Mouse (Mus musculus): ENCODE measurements around the gene Kctd3. TPM values are rescaled to one million over a fixed set of nuclear protein-coding genes. Genes with fewer than 3 reads are reported as not detected.
"Not testable (repeated sequence)": the region's sequence is repeated elsewhere in the genome, so short reads cannot be mapped to it uniquely, and the experiment has no call there.

Kctd3 gene
- polyA plus RNA-seq, 1 experiment from 2014 or later = 37.6 TPM

GRCm38 (mm10) chr1:189039348-189039747 lies 31.7 kb upstream of the Kctd3 start:
- no peak for ATAC-seq
- H3K4me3 ChIP-seq (replicated peaks) = no peak overlapping the region
- H3K36me3 ChIP-seq = no peaks in the 10 kb centered on the region
- H3K27me3 ChIP-seq = no peaks in the 10 kb centered on the region
- H3K9ac ChIP-seq (replicated peaks) = no peak overlapping the region
- 93% methylated on average over 5 of the region's 5 CpGs for WGBS
- H3K4me1 ChIP-seq (replicated peaks) = no peaks in the 10 kb centered on the region
- H3K9me3 ChIP-seq = no peaks in the 10 kb centered on the region
- no peak overlapping the region for H3K4me2 ChIP-seq (replicated peaks)
- H3K27ac ChIP-seq = no peak overlapping the region

DNA sequence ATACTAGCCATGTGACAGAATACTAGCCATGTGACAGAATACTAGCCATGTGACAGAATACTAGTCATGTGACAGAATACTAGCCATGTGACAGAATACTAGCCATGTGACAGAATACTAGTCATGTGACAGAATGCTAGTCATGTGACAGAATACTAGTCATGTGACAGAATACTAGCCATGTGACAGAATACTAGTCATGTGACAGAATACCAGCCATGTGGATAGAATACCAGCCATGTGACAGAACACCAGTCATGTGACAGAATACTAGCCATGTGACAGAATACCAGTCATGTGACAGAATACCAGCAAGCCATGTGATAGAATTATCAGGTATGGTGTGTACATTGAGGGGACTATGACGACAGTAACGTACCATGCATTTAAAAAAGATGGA lies 25.2 kb upstream of the Kctd3 start:
- 87% methylated on average over 2 of the region's 2 CpGs for WGBS
- H3K4me1 ChIP-seq (replicated peaks); H3K4me3 ChIP-seq (replicated peaks); ATAC-seq; H3K9ac ChIP-seq (replicated peaks); H3K27ac ChIP-seq; H3K4me2 ChIP-seq (replicated peaks); H3K9me3 ChIP-seq; H3K27me3 ChIP-seq; H3K36me3 ChIP-seq: not testable (repeated sequence)

GRCm38 (mm10) chr1:189030975-189031374 lies 23.3 kb upstream of the Kctd3 start:
- no peak overlapping the region for H3K27ac ChIP-seq
- H3K4me1 ChIP-seq (replicated peaks) = no peaks in the 10 kb centered on the region
- H3K9ac ChIP-seq (replicated peaks) = no peak overlapping the region
- no peak overlapping the region for H3K4me2 ChIP-seq (replicated peaks)
- no peak overlapping the region for H3K4me3 ChIP-seq (replicated peaks)
- 84% methylated on average over 7 of the region's 7 CpGs for WGBS
- H3K27me3 ChIP-seq = no peaks in the 10 kb centered on the region
- H3K9me3 ChIP-seq = no peaks in the 10 kb centered on the region
- no peak for ATAC-seq
- H3K36me3 ChIP-seq = no peaks in the 10 kb centered on the region

- H3K36me3 ChIP-seq = no peaks in the 10 kb centered on the region
- no peak overlapping the region for H3K4me3 ChIP-seq (replicated peaks)
- H3K27me3 ChIP-seq = no peaks in the 10 kb centered on the region
- H3K9me3 ChIP-seq = no peaks in the 10 kb centered on the region
- no peak overlapping the region for H3K4me2 ChIP-seq (replicated peaks)
- no peak overlapping the region for H3K27ac ChIP-seq
- 66% methylated on average over 1 of the region's 1 CpGs for WGBS
- H3K4me1 ChIP-seq (replicated peaks) = no peaks in the 10 kb centered on the region
- no peak overlapping the region for H3K9ac ChIP-seq (replicated peaks)
- ATAC-seq = no peak
Measured at GRCm38 (mm10) chr1:189028267-189028666, 20.6 kb upstream of the Kctd3 start.

GRCm38 (mm10) chr1:189026885-189027284 lies 19.2 kb upstream of the Kctd3 start:
- H3K27ac ChIP-seq = no peak overlapping the region
- 67% methylated on average over 8 of the region's 8 CpGs for WGBS
- H3K9ac ChIP-seq (replicated peaks) = no peak overlapping the region
- H3K27me3 ChIP-seq = no peaks in the 10 kb centered on the region
- no peaks in the 10 kb centered on the region for H3K4me1 ChIP-seq (replicated peaks)
- no peaks in the 10 kb centered on the region for H3K9me3 ChIP-seq
- H3K4me2 ChIP-seq (replicated peaks) = no peak overlapping the region
- no peak overlapping the region for H3K4me3 ChIP-seq (replicated peaks)
- ATAC-seq = 0 out of 2 replicates have a peak, but pooled peaks have one; percentile 55
- no peaks in the 10 kb centered on the region for H3K36me3 ChIP-seq

- no peak overlapping the region for H3K4me2 ChIP-seq (replicated peaks)
- H3K4me1 ChIP-seq (replicated peaks) = no peaks in the 10 kb centered on the region
- H3K27ac ChIP-seq = no peak overlapping the region
- ATAC-seq = no peak
- H3K27me3 ChIP-seq = no peaks in the 10 kb centered on the region
- H3K9ac ChIP-seq (replicated peaks) = no peak overlapping the region
- no peaks in the 10 kb centered on the region for H3K9me3 ChIP-seq
- 89% methylated on average over 1 of the region's 1 CpGs for WGBS
- no peak overlapping the region for H3K4me3 ChIP-seq (replicated peaks)
- H3K36me3 ChIP-seq = no peaks in the 10 kb centered on the region
Measured at GRCm38 (mm10) chr1:189023701-189024080, 16.1 kb upstream of the Kctd3 start.

GRCm38 (mm10) chr1:189022925-189023700 lies 15.5 kb upstream of the Kctd3 start:
- H3K4me2 ChIP-seq (replicated peaks) = no peak overlapping the region
- no peak overlapping the region for H3K9ac ChIP-seq (replicated peaks)
- H3K4me3 ChIP-seq (replicated peaks) = no peak overlapping the region
- no peaks in the 10 kb centered on the region for H3K36me3 ChIP-seq
- ATAC-seq = 0 out of 2 replicates have a peak, but pooled peaks have one; percentile 60
- H3K9me3 ChIP-seq = no peaks in the 10 kb centered on the region
- 54% methylated on average over 7 of the region's 7 CpGs for WGBS
- no peaks in the 10 kb centered on the region for H3K27me3 ChIP-seq
- H3K4me1 ChIP-seq (replicated peaks) = no peaks in the 10 kb centered on the region
- H3K27ac ChIP-seq = no peak overlapping the region

- ATAC-seq = no peak
- no peaks in the 10 kb centered on the region for H3K9me3 ChIP-seq
- peaks cover 13% of the 10 kb centered on the region; the same call in 1 of the 2 replicates for H3K4me1 ChIP-seq (replicated peaks)
- no peak overlapping the region for H3K27ac ChIP-seq
- H3K27me3 ChIP-seq = peaks cover 18% of the 10 kb centered on the region; the same call in 1 of the 2 replicates
- no peak overlapping the region for H3K9ac ChIP-seq (replicated peaks)
- H3K4me3 ChIP-seq (replicated peaks) = no peak overlapping the region
- no peaks in the 10 kb centered on the region for H3K36me3 ChIP-seq
- no peak overlapping the region for H3K4me2 ChIP-seq (replicated peaks)
- WGBS = 65% methylated on average over 2 of the region's 2 CpGs
Measured at GRCm38 (mm10) chr1:189015372-189015771, 7.7 kb upstream of the Kctd3 start.

GRCm38 (mm10) chr1:189013587-189013921 lies 5.9 kb upstream of the Kctd3 start:
- H3K4me2 ChIP-seq (replicated peaks) = peak overlapping the region; percentile 14
- H3K9me3 ChIP-seq = no peaks in the 10 kb centered on the region
- H3K36me3 ChIP-seq = no peaks in the 10 kb centered on the region
- H3K9ac ChIP-seq (replicated peaks) = no peak overlapping the region
- 8% methylated on average over 4 of the region's 4 CpGs for WGBS
- no peak overlapping the region for H3K4me3 ChIP-seq (replicated peaks)
- ATAC-seq = no peak
- peaks cover 18% of the 10 kb centered on the region; the same call in 1 of the 2 replicates for H3K27me3 ChIP-seq
- no peak overlapping the region for H3K27ac ChIP-seq
- H3K4me1 ChIP-seq (replicated peaks) = peaks cover 13% of the 10 kb centered on the region; the same call in 1 of the 2 replicates

- no peak for ATAC-seq
- H3K4me2 ChIP-seq (replicated peaks) = peak overlapping the region; percentile 14
- H3K27me3 ChIP-seq = peaks cover 18% of the 10 kb centered on the region; the same call in 1 of the 2 replicates
- no peak overlapping the region for H3K9ac ChIP-seq (replicated peaks)
- H3K4me1 ChIP-seq (replicated peaks) = peaks cover 13% of the 10 kb centered on the region; the same call in 1 of the 2 replicates
- WGBS = 11% methylated on average over 16 of the region's 16 CpGs
- no peak overlapping the region for H3K4me3 ChIP-seq (replicated peaks)
- H3K36me3 ChIP-seq = no peaks in the 10 kb centered on the region
- H3K27ac ChIP-seq = no peak overlapping the region
- H3K9me3 ChIP-seq = no peaks in the 10 kb centered on the region
Measured at GRCm38 (mm10) chr1:189012846-189013586, 5.4 kb upstream of the Kctd3 start.

GRCm38 (mm10) chr1:189010671-189011070 lies 3.0 kb upstream of the Kctd3 start:
- H3K4me1 ChIP-seq (replicated peaks) = peaks cover 28% of the 10 kb centered on the region
- H3K4me2 ChIP-seq (replicated peaks) = no peak overlapping the region
- WGBS = 90% methylated on average over 4 of the region's 4 CpGs
- H3K36me3 ChIP-seq = no peaks in the 10 kb centered on the region
- H3K9me3 ChIP-seq = no peaks in the 10 kb centered on the region
- H3K9ac ChIP-seq (replicated peaks) = no peak overlapping the region
- no peak overlapping the region for H3K27ac ChIP-seq
- H3K27me3 ChIP-seq = peaks cover 18% of the 10 kb centered on the region; the same call in 1 of the 2 replicates
- ATAC-seq = no peak
- H3K4me3 ChIP-seq (replicated peaks) = no peak overlapping the region

DNA sequence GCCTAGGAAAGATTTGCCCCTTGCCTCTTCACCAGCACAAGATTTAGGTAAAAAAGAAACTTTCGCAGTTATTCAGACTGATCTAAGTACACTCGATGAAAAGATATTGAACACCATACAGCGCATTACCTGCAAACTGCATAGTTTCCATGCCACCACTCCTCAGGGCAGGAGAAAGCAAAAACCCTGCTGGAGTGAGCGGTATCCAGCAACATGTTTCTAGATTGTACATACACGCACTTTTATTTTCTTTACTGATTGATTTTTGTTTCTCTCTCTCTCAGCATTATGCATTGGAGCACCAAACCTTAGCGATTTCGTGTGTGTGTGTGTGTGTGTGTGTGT lies 311 bp upstream of the Kctd3 start:
- Histone ChIP-seq H3K27me3 (peaks cover 7% of the 10 kb centered on the region; the same call in 1 of the 2 replicates), H3K4me2 (replicated peaks) (peak overlapping the region; percentile 91), H3K9me3 (no peaks in the 10 kb centered on the region), H3K4me1 (replicated peaks) (peaks cover 31% of the 10 kb centered on the region), H3K36me3 (no peaks in the 10 kb centered on the region), H3K4me3 (replicated peaks) (peak overlapping the region; percentile 91), H3K27ac (no peak overlapping the region), H3K9ac (replicated peaks) (peak overlapping the region; percentile 91; the same call in 1 of the 2 replicates)
- 52% methylated on average over 7 of the region's 7 CpGs for WGBS
- peak; percentile 81; the same call in 1 of the 2 replicates for ATAC-seq
